Mouse (Mus musculus): ENCODE measurements at regions not wholly inside any gene's neighbourhood (a gene's known extent, or its start where the extent isn't known, plus 50 kb on each side); places are given as distances from the start of the nearest gene placed in this dataset.
A peak's percentile ranks its signal among the peaks of the same experiment; 100 is the strongest.

GRCm38 (mm10) chr6:107629376-107629775 is 99.8 kb downstream of the Lrrn1 start:
- DNase-seq (ENCODE audit: low read depth, low spot score) = no peak

- DNase-seq (ENCODE audit: low read depth, low spot score) = no peak
These were observed 116.2 kb downstream of the Lrrn1 start for GRCm38 (mm10) chr6:107645751-107646150.

GRCm38 (mm10) chr6:107653840-107654523 is 124.4 kb downstream of the Lrrn1 start:
- DNase-seq (ENCODE audit: low read depth, low spot score) = no peak

- DNase-seq (ENCODE audit: low read depth, low spot score) = no peak
These were observed 128.2 kb downstream of the Lrrn1 start for GRCm38 (mm10) chr6:107657805-107658204.

- no peak for DNase-seq (ENCODE audit: low read depth, low spot score)
These were observed 131.6 kb downstream of the Lrrn1 start for GRCm38 (mm10) chr6:107661009-107661764.

- no peak for DNase-seq (ENCODE audit: low read depth, low spot score)
These were observed 169.7 kb downstream of the Lrrn1 start for GRCm38 (mm10) chr6:107699298-107699697.

GRCm38 (mm10) chr6:107708185-107708584 is 178.6 kb downstream of the Lrrn1 start:
- no peak for DNase-seq (ENCODE audit: low read depth, low spot score)

GRCm38 (mm10) chr6:107708608-107709007 is 179.0 kb downstream of the Lrrn1 start:
- DNase-seq (ENCODE audit: low read depth, low spot score) = no peak

GRCm38 (mm10) chr6:107710360-107710759 is 180.8 kb downstream of the Lrrn1 start:
- DNase-seq (ENCODE audit: low read depth, low spot score) = no peak

GRCm38 (mm10) chr6:107711181-107712087 is 181.9 kb downstream of the Lrrn1 start:
- DNase-seq (ENCODE audit: low read depth, low spot score) = no peak

- DNase-seq (ENCODE audit: low read depth, low spot score) = peak; percentile 60
These were observed 183.5 kb downstream of the Lrrn1 start for GRCm38 (mm10) chr6:107713051-107713450.

- no peak for DNase-seq (ENCODE audit: low read depth, low spot score)
These were observed 187.6 kb downstream of the Lrrn1 start for GRCm38 (mm10) chr6:107717194-107717593.

GRCm38 (mm10) chr6:107730294-107730693 is 200.7 kb downstream of the Lrrn1 start:
- DNase-seq (ENCODE audit: low read depth, low spot score) = no peak

GRCm38 (mm10) chr6:107734773-107735172 is 205.2 kb downstream of the Lrrn1 start:
- no peak for DNase-seq (ENCODE audit: low read depth, low spot score)

GRCm38 (mm10) chr6:107749111-107749736 is 219.7 kb downstream of the Lrrn1 start:
- no peak for DNase-seq (ENCODE audit: low read depth, low spot score)

GRCm38 (mm10) chr6:107749794-107750193 is 220.2 kb downstream of the Lrrn1 start:
- DNase-seq (ENCODE audit: low read depth, low spot score) = no peak

- no peak for DNase-seq (ENCODE audit: low read depth, low spot score)
These were observed 222.6 kb downstream of the Lrrn1 start for GRCm38 (mm10) chr6:107752156-107752555.

GRCm38 (mm10) chr6:107755158-107755557 is 225.6 kb downstream of the Lrrn1 start:
- DNase-seq (ENCODE audit: low read depth, low spot score) = no peak

- no peak for DNase-seq (ENCODE audit: low read depth, low spot score)
These were observed 241.4 kb downstream of the Lrrn1 start for GRCm38 (mm10) chr6:107770834-107771470.

- no peak for DNase-seq (ENCODE audit: low read depth, low spot score)
These were observed 255.4 kb downstream of the Lrrn1 start for GRCm38 (mm10) chr6:107784998-107785397.
